Mouse (Mus musculus) MEL (cell line): ENCODE results near the gene Lnx1. TPM values are rescaled to one million over a fixed set of nuclear protein-coding genes. Genes with fewer than 3 reads are reported as not detected.

Experiments used
- DNase-seq: peaks from one replicate; pipeline ENCODE4 v3.0.0; 2011; ENCODE audit warnings: low read depth, low spot score
- H3K27ac ChIP-seq: 2 replicates; pipeline ENCODE4 v1.5.1; 2012; ENCODE audit warnings: low read depth, mild to moderate bottlenecking, control low read depth, low read length, moderate library complexity; ENCODE audit not compliant: control insufficient read depth
- H3K27me3 ChIP-seq, 2 experiments: fragments of 150-350 bp in 1 of 2; sonication (generic) in 1 of 2; 2 replicates each; pipeline ENCODE4 v1.6.1; 2012; ENCODE audit warnings: low read length in 2 of 2, mild to moderate bottlenecking in 2 of 2, improper control_type of control experiment in 1 of 2, moderate library complexity in 1 of 2; ENCODE audit not compliant: insufficient read depth in 2 of 2, control insufficient read depth in 1 of 2
- H3K36me3 ChIP-seq, 2 experiments: 2 replicates each; pipeline ENCODE4 v1.6.1; 2012 to 2014; ENCODE audit warnings: low read length in 2 of 2, improper control_type of control experiment in 1 of 2, inconsistent platforms in 1 of 2, mild to moderate bottlenecking in 1 of 2; ENCODE audit not compliant: insufficient read depth in 2 of 2, control insufficient read depth in 1 of 2
- H3K4me1 ChIP-seq, 2 experiments: fragments of 150-350 bp in 1 of 2; sonication (generic) in 1 of 2; 2 replicates each; pipeline ENCODE4 v1.6.1; 2012; ENCODE audit warnings: low read length in 2 of 2, improper control_type of control experiment in 1 of 2, mild to moderate bottlenecking in 1 of 2; ENCODE audit not compliant: insufficient read depth in 2 of 2, control insufficient read depth in 1 of 2
- H3K4me3 ChIP-seq, 2 experiments: fragments of 150-350 bp in 1 of 2; sonication (generic) in 1 of 2; 2 replicates each; pipeline ENCODE4 v1.5.1; 2012; ENCODE audit warnings: low read depth in 2 of 2, low read length in 2 of 2, mild to moderate bottlenecking in 2 of 2, moderate library complexity in 2 of 2, control low read depth in 1 of 2, improper control_type of control experiment in 1 of 2; ENCODE audit not compliant: control insufficient read depth in 1 of 2, insufficient read depth in 1 of 2
- H3K79me2 ChIP-seq: 2 replicates; pipeline ENCODE4 v1.6.1; 2012; ENCODE audit warnings: mild to moderate bottlenecking, low read length, moderate library complexity; ENCODE audit not compliant: control insufficient read depth, poor library complexity, insufficient read depth
- H3K9ac ChIP-seq: 2 replicates; pipeline ENCODE4 v1.6.1; 2012; ENCODE audit warnings: low read depth, mild to moderate bottlenecking, control low read depth, low read length, moderate library complexity; ENCODE audit not compliant: control insufficient read depth, poor library complexity, severe bottlenecking
- H3K9me3 ChIP-seq: fragments of 150-350 bp; sonication (generic); replicated peaks from 2 replicates; pipeline ENCODE4 v1.6.1; 2012; ENCODE audit warnings: mild to moderate bottlenecking, low read length, improper control_type of control experiment, moderate library complexity; ENCODE audit not compliant: insufficient read depth
- CHD1 ChIP-seq: IDR thresholded peaks from 2 replicates; pipeline ENCODE4 v1.6.1; 2012; ENCODE audit warnings: low read depth, mild to moderate bottlenecking, inconsistent platforms, low read length, improper control_type of control experiment
- CTCF ChIP-seq, 3 experiments: IDR thresholded peaks in 2 of 3; conservative IDR thresholded peaks in 1 of 3; 2 replicates each; pipeline ENCODE4 v1.5.1; 2011 to 2012; ENCODE audit warnings: low read length in 3 of 3, low read depth in 2 of 3, mild to moderate bottlenecking in 2 of 3, improper control_type of control experiment in 1 of 3, inconsistent platforms in 1 of 3, mixed read lengths in 1 of 3, moderate library complexity in 1 of 3; ENCODE audit not compliant: control insufficient read depth in 1 of 3, insufficient read depth in 1 of 3, poor library complexity in 1 of 3, severe bottlenecking in 1 of 3
- E2F4 ChIP-seq: IDR thresholded peaks from 2 replicates; pipeline ENCODE4 v1.6.1; 2011; ENCODE audit warnings: low read depth, low read length, improper control_type of control experiment, borderline replicate concordance
- ELF1 ChIP-seq: IDR thresholded peaks from 2 replicates; pipeline ENCODE4 v1.6.1; 2014; ENCODE audit warnings: low read depth, mild to moderate bottlenecking, inconsistent platforms, low read length, improper control_type of control experiment, moderate library complexity
- ETS1 ChIP-seq: IDR thresholded peaks from 2 replicates; pipeline ENCODE4 v1.6.1; 2012; ENCODE audit warnings: low read depth, mild to moderate bottlenecking, inconsistent platforms, low read length, improper control_type of control experiment, moderate library complexity
- GATA1 ChIP-seq: IDR thresholded peaks from 2 replicates; pipeline ENCODE4 v1.6.1; 2011; ENCODE audit warnings: low read depth, low read length, improper control_type of control experiment
- HCFC1 ChIP-seq: IDR thresholded peaks from 2 replicates; pipeline ENCODE4 v1.6.1; 2012; ENCODE audit warnings: low read depth, mild to moderate bottlenecking, inconsistent platforms, low read length, improper control_type of control experiment, moderate library complexity
- JUND ChIP-seq: IDR thresholded peaks from 2 replicates; pipeline ENCODE4 v1.6.1; 2011; ENCODE audit warnings: low read depth, mild to moderate bottlenecking, improper control_type of control experiment, low read length
- MAFK ChIP-seq: IDR thresholded peaks from 2 replicates; pipeline ENCODE4 v1.6.1; 2011; ENCODE audit warnings: low read depth, mild to moderate bottlenecking, low read length, improper control_type of control experiment, borderline replicate concordance
- MAZ ChIP-seq: IDR thresholded peaks from 2 replicates; pipeline ENCODE4 v1.6.1; 2012; ENCODE audit warnings: low read depth, mild to moderate bottlenecking, inconsistent platforms, low read length, improper control_type of control experiment
- MEF2A ChIP-seq: IDR thresholded peaks from 2 replicates; pipeline ENCODE4 v1.6.1; 2014; ENCODE audit warnings: low read depth, mild to moderate bottlenecking, inconsistent platforms, low read length, improper control_type of control experiment; ENCODE audit not compliant: poor library complexity, insufficient replicate concordance, severe bottlenecking; ENCODE audit errors: extremely low read depth
- MXI1 ChIP-seq: IDR thresholded peaks from 2 replicates; pipeline ENCODE4 v1.6.1; 2011; ENCODE audit warnings: mild to moderate bottlenecking, low read depth, low read length, improper control_type of control experiment
- MYB ChIP-seq: IDR thresholded peaks from 2 replicates; pipeline ENCODE4 v1.6.1; 2011; ENCODE audit warnings: mild to moderate bottlenecking, low read depth, low read length, improper control_type of control experiment
- NELFE ChIP-seq: IDR thresholded peaks from 2 replicates; pipeline ENCODE4 v1.6.1; 2011; ENCODE audit warnings: low read depth, low read length, improper control_type of control experiment
- NRF1 ChIP-seq: IDR thresholded peaks from 2 replicates; pipeline ENCODE4 v1.6.1; 2014; ENCODE audit warnings: low read depth, mild to moderate bottlenecking, inconsistent platforms, low read length, improper control_type of control experiment, moderate library complexity; ENCODE audit not compliant: poor library complexity, insufficient read depth, severe bottlenecking
- POLR2AphosphoS5 ChIP-seq: IDR thresholded peaks from 2 replicates; pipeline ENCODE4 v1.6.1; 2012; ENCODE audit warnings: low read depth, borderline replicate concordance, mild to moderate bottlenecking, inconsistent platforms, low read length, moderate library complexity, mixed read lengths
- RCOR1 ChIP-seq: IDR thresholded peaks from 2 replicates; pipeline ENCODE4 v1.6.1; 2012; ENCODE audit warnings: low read depth, mild to moderate bottlenecking, inconsistent platforms, low read length, improper control_type of control experiment
- SMC3 ChIP-seq: IDR thresholded peaks from 2 replicates; pipeline ENCODE4 v1.6.1; 2011; ENCODE audit warnings: low read depth, low read length, improper control_type of control experiment
- TAL1 ChIP-seq: IDR thresholded peaks from 2 replicates; pipeline ENCODE4 v1.6.1; 2012; ENCODE audit warnings: mild to moderate bottlenecking, inconsistent platforms, low read length, moderate library complexity, mixed read lengths
- TBP ChIP-seq: IDR thresholded peaks from 2 replicates; pipeline ENCODE4 v1.8.0; 2011; ENCODE audit warnings: low read depth, low read length, improper control_type of control experiment
- ZC3H11A ChIP-seq: IDR thresholded peaks from 2 replicates; pipeline ENCODE4 v1.6.1; 2012; ENCODE audit warnings: low read depth, mild to moderate bottlenecking, inconsistent platforms, low read length, improper control_type of control experiment
- ZKSCAN1 ChIP-seq: IDR thresholded peaks from 2 replicates; pipeline ENCODE4 v1.6.1; 2012; ENCODE audit warnings: low read depth, mild to moderate bottlenecking, inconsistent platforms, low read length, improper control_type of control experiment, moderate library complexity
- ZMIZ1 ChIP-seq: IDR thresholded peaks from 2 replicates; pipeline ENCODE4 v1.6.1; 2012; ENCODE audit warnings: low read depth, mild to moderate bottlenecking, inconsistent platforms, low read length, improper control_type of control experiment, moderate library complexity
- ZNF384 ChIP-seq: IDR thresholded peaks from 2 replicates; pipeline ENCODE4 v1.6.1; 2012; ENCODE audit warnings: low read depth, mild to moderate bottlenecking, inconsistent platforms, low read length, improper control_type of control experiment
- polyA plus RNA-seq, 2 experiments: library from polyadenylated mRNA; stranded (reverse) in 1 of 2; unstranded in 1 of 2; fragments of >175 nt in 1 of 2; fragments of >200 nt in 1 of 2; gene quantifications; 2 replicates each; pipeline versions ENCODE4 v1.2.1 to v1.2.4; 2012; ENCODE audit warnings: low replicate concordance in 2 of 2, low read depth in 1 of 2; ENCODE audit not compliant: insufficient read length in 2 of 2, insufficient read depth in 1 of 2, missing spikeins in 1 of 2
- total RNA-seq: library from RNA; depleted of rRNA; stranded (reverse); fragments of 300-350 nt; gene quantifications from 2 replicates; pipeline ENCODE4 v1.2.3, GENCODE M21; 2012

Lnx1 gene
- total and polyA plus RNA-seq, 3 experiments = 0.06 TPM; not detected in 2

GRCm38 (mm10) chr5:74710181-74710580 is 7.5 kb upstream of the Lnx1 start:
- peaks cover 13 to 22% of the 10 kb centered on the region in 2 experiments for H3K27me3 ChIP-seq
- H3K9me3 ChIP-seq = no peaks in the 10 kb centered on the region
- no peak for DNase-seq
- no peaks in the 10 kb centered on the region for H3K4me1 ChIP-seq
- no peak for TF ChIP-seq ETS1
- TF ChIP-seq NRF1 = no peak
- TF ChIP-seq ZNF384 = no peak
- no peak for TF ChIP-seq ZKSCAN1
- TF ChIP-seq JUND = no peak
- no peak for TF ChIP-seq MAZ
- TF ChIP-seq HCFC1 = no peak
- TF ChIP-seq MYB = no peak
- TF ChIP-seq ZMIZ1 = no peak
- no peaks in the 10 kb centered on the region for H3K36me3 ChIP-seq
- H3K9ac ChIP-seq = no peak overlapping the region
- H3K79me2 ChIP-seq = no peaks in the 10 kb centered on the region
- H3K4me3 ChIP-seq = no peak overlapping the region
- no peak overlapping the region for H3K27ac ChIP-seq

GRCm38 (mm10) chr5:74704460-74704790 is 1.7 kb upstream of the Lnx1 start:
- no peaks in the 10 kb centered on the region for H3K79me2 ChIP-seq
- peaks cover 22 to 30% of the 10 kb centered on the region in 2 experiments for H3K27me3 ChIP-seq
- H3K9me3 ChIP-seq = no peaks in the 10 kb centered on the region
- no peak for TF ChIP-seq TBP
- no peak for TF ChIP-seq ZKSCAN1
- TF ChIP-seq HCFC1 = no peak
- TF ChIP-seq MXI1 = no peak
- no peak for TF ChIP-seq TAL1
- no peak for TF ChIP-seq ZC3H11A
- TF ChIP-seq RCOR1 = no peak
- TF ChIP-seq JUND = no peak
- TF ChIP-seq NELFE = no peak
- TF ChIP-seq E2F4 = no peak
- TF ChIP-seq ETS1 = no peak
- TF ChIP-seq CHD1 = no peak
- TF ChIP-seq MEF2A = no peak
- no peak for TF ChIP-seq MAFK
- TF ChIP-seq CTCF (IDR thresholded peaks at IDR 0.05 in 2 of 3, conservative IDR thresholded peaks at IDR 0.05 in 1 of 3; ENCODE audit: control insufficient read depth in 1 of 3, insufficient read depth in 1 of 3, low read depth in 2 of 3, low read length in 3 of 3, poor library complexity in 1 of 3, severe bottlenecking in 1 of 3) = no peak
- TF ChIP-seq GATA1 = no peak
- TF ChIP-seq ELF1 = no peak
- TF ChIP-seq SMC3 = no peak
- TF ChIP-seq ZNF384 = no peak
- TF ChIP-seq POLR2AphosphoS5 = no peak
- H3K27ac ChIP-seq = no peak overlapping the region
- peak; percentile 85 for DNase-seq
- H3K36me3 ChIP-seq = no peaks in the 10 kb centered on the region
- H3K4me1 ChIP-seq = no peaks in the 10 kb centered on the region
- H3K9ac ChIP-seq = no peak overlapping the region
- peak overlapping the region in 1 of 2 experiments; percentile 41; a peak in 3 of 4 replicates for H3K4me3 ChIP-seq
